Mouse (Mus musculus): Measurements from ENCODE around the gene Cldn3. TPM values are rescaled to one million over a fixed set of nuclear protein-coding genes. Genes with fewer than 3 reads are reported as not detected.

The Cldn3 gene
- polyA plus RNA-seq, 1 experiment from 2014 or later = 7.6 TPM

DNA sequence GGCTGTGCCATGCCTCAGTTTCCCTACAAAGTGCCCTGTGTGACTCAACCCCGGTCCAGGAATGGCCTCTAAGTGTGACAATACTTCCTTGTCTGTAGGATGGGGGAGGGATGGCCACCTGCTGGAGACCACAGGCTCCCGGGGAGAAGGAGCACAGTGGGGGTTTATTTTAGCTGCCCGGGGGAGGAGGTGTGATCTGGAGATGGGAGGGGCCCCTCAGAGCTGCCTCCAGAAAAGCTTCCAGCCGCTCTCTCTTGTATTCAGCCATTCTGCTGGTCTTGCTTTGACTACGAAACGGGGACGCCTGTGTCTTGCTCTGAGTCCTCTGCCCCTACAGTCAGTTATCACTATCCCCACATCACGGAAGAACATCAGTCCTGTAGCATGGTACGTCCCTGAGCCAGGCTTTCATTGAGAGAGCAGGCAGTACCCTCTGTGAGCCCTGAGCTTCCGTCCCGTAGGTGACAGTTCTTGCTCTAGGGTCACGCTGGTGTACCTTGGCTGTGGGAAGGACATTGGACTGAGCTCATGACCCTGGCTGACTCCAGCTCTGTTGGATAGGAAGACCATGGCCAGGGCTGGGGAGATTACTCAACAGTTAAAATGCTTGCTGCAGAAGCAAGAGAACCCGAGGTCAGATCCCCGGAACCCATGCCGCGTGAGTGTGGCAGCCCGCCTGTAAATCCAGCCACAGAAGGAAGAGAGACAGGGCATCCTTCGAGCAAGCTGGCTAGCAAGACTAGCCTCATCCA, 49.8 kb downstream of the Cldn3 start:
- Histone ChIP-seq H3K4me3 (ENCODE audit: low read depth, low read length) (no peak overlapping the region), H3K27me3 (ENCODE audit: control insufficient read depth, insufficient read depth, low read length) (no peaks in the 10 kb centered on the region), H3K27ac (replicated peaks; ENCODE audit: low read depth, low read length) (no peak overlapping the region), H3K4me1 (ENCODE audit: control insufficient read depth, insufficient read depth, low read length) (no peaks in the 10 kb centered on the region), H3K9ac (replicated peaks; ENCODE audit: low read length) (no peak overlapping the region), H3K4me2 (ENCODE audit: low read depth, low read length) (no peak overlapping the region), H3K9me3 (replicated peaks; ENCODE audit: control insufficient read depth, low read length) (no peaks in the 10 kb centered on the region), H3K36me3 (replicated peaks; ENCODE audit: control insufficient read depth, insufficient read depth, low read depth, low read length) (no peaks in the 10 kb centered on the region; the same call in 1 of the 2 replicates)
- no peak for DNase-seq (ENCODE audit: low spot score)
- no peak for ATAC-seq (replicated peaks; ENCODE audit: insufficient number of reproducible peaks, low FRiP score, low TSS enrichment, low read depth)
- 64% methylated on average over 18 of the region's 18 CpGs for WGBS

Other genes with a start within 250 kb of the Cldn3 start
- gene Eln, start 238.9 kb upstream of the Cldn3 start, polyA plus RNA-seq (2014; fragmentation: Nextera tagmentation; extraction: Ambion mirVana) = 4.4 and 4.6 TPM in 2 replicates
- not detected in 2 replicates for gene Tmem270, start 79.5 kb upstream of the Cldn3 start, polyA plus RNA-seq (2014; fragmentation: Nextera tagmentation; extraction: Ambion mirVana)
- 3.5 and 3.6 TPM in 2 replicates for gene Cldn13, start 70.7 kb upstream of the Cldn3 start, polyA plus RNA-seq (2014; fragmentation: Nextera tagmentation; extraction: Ambion mirVana)
- 9.7 and 15.2 TPM in 2 replicates for gene Mettl27, start 53.8 kb upstream of the Cldn3 start, polyA plus RNA-seq (2014; fragmentation: Nextera tagmentation; extraction: Ambion mirVana)
- 16.9 and 20.5 TPM in 2 replicates for gene Cldn4, start 39.3 kb upstream of the Cldn3 start, polyA plus RNA-seq (2014; fragmentation: Nextera tagmentation; extraction: Ambion mirVana)
- 41.7 and 42.7 TPM in 2 replicates for gene Abhd11, start 22.9 kb downstream of the Cldn3 start, polyA plus RNA-seq (2014; fragmentation: Nextera tagmentation; extraction: Ambion mirVana)
- 12.1 and 14.2 TPM in 2 replicates for gene Stx1a, start 37.3 kb downstream of the Cldn3 start, polyA plus RNA-seq (2014; fragmentation: Nextera tagmentation; extraction: Ambion mirVana)
- gene Dnajc30, start 78.0 kb downstream of the Cldn3 start, polyA plus RNA-seq (2014; fragmentation: Nextera tagmentation; extraction: Ambion mirVana) = 29.3 and 30.8 TPM in 2 replicates
- 136 and 146 TPM in 2 replicates for gene Bud23, start 78.7 kb downstream of the Cldn3 start, polyA plus RNA-seq (2014; fragmentation: Nextera tagmentation; extraction: Ambion mirVana)
- 7.1 and 9.1 TPM in 2 replicates for gene Vps37d, start 92.1 kb downstream of the Cldn3 start, polyA plus RNA-seq (2014; fragmentation: Nextera tagmentation; extraction: Ambion mirVana)
- 1.9 and 3.7 TPM in 2 replicates for gene Mlxipl, start 103.7 kb downstream of the Cldn3 start, polyA plus RNA-seq (2014; fragmentation: Nextera tagmentation; extraction: Ambion mirVana)
- gene Tbl2, start 163.4 kb downstream of the Cldn3 start, polyA plus RNA-seq (2014; fragmentation: Nextera tagmentation; extraction: Ambion mirVana) = 20.0 and 20.8 TPM in 2 replicates
- gene Bcl7b, start 182.1 kb downstream of the Cldn3 start, polyA plus RNA-seq (2014; fragmentation: Nextera tagmentation; extraction: Ambion mirVana) = 38.5 and 40.2 TPM in 2 replicates
- 60.2 and 65.6 TPM in 2 replicates for gene Baz1b, start 201.1 kb downstream of the Cldn3 start, polyA plus RNA-seq (2014; fragmentation: Nextera tagmentation; extraction: Ambion mirVana)

Measured in embryonic facial prominence, embryonic 11.5 days (tissue).